Mouse (Mus musculus): ENCODE measurements at regions not wholly inside any gene's neighbourhood (a gene's known extent, or its start where the extent isn't known, plus 50 kb on each side); places are given as distances from the start of the nearest gene placed in this dataset.

GRCm38 (mm10) chr16:93238898-93239297 is 365.0 kb downstream of the Setd4 start:
- H3K9ac ChIP-seq (ENCODE audit: insufficient read depth, low read depth, low read length, poor library complexity, severe bottlenecking): no peak overlapping the region
- no peak overlapping the region for H3K27ac ChIP-seq (ENCODE audit: insufficient read depth, low read depth, low read length, poor library complexity, severe bottlenecking)
- H3K4me1 ChIP-seq (ENCODE audit: control insufficient read depth in 2 of 2, insufficient read depth in 2 of 2, low read length in 2 of 2, poor library complexity in 1 of 2): no peaks in the 10 kb centered on the region
- H3K9me3 ChIP-seq (ENCODE audit: control insufficient read depth, insufficient read depth, low read depth, low read length): no peaks in the 10 kb centered on the region
- no peaks in the 10 kb centered on the region for H3K36me3 ChIP-seq (ENCODE audit: control insufficient read depth, insufficient read depth, low read length, poor library complexity, severe bottlenecking)
- H3K4me3 ChIP-seq (ENCODE audit: insufficient read depth in 1 of 2, low read depth in 1 of 2, low read length in 2 of 2, poor library complexity in 1 of 2, severe bottlenecking in 1 of 2): no peak overlapping the region
- in situ Hi-C loops (cut with MboI; ENCODE audit: low sequenced_read_pairs in 2 of 2, unreplicated experiment in 2 of 2): no loop called here
- DNase-seq (ENCODE audit: low read depth, low spot score): no peak
- TF ChIP-seq HCFC1 (IDR thresholded peaks at IDR 0.05; ENCODE audit: borderline replicate concordance, insufficient read depth, low read length): no peak
- TF ChIP-seq CHD2 (IDR thresholded peaks at IDR 0.05; ENCODE audit: low read depth, low read length): no peak
- TF ChIP-seq ZC3H11A (IDR thresholded peaks at IDR 0.05; ENCODE audit: borderline replicate concordance, low read depth, low read length): no peak
- TF ChIP-seq MAFK (IDR thresholded peaks at IDR 0.05; ENCODE audit: insufficient read depth, low read depth, low read length): no peak
- TF ChIP-seq ZNF384 (IDR thresholded peaks at IDR 0.05; ENCODE audit: low read depth, low read length): no peak

DNA sequence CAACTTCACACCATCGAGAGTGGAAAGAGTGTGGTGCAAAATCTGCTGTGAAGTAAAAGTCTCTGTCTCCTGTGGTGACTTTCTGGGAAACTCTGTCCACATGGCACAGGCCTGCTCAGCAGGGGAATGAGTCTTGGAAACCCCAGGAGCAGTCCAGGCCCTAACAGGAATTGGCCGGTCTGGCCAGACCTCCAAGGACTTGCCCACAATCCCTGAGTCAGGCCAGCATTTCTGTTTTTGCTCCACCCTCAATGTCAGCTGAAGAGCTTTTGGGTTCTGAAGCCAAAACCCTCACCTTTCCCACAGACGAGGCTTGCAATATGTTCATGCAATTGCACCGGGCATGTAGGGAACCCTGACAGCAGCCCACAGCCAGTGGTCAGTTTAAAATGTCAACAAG is 365.5 kb downstream of the Setd4 start:
- Histone ChIP-seq H3K27ac (ENCODE audit: insufficient read depth, low read depth, low read length, poor library complexity, severe bottlenecking) (no peak overlapping the region), H3K9me3 (ENCODE audit: control insufficient read depth, insufficient read depth, low read depth, low read length) (no peaks in the 10 kb centered on the region), H3K9ac (ENCODE audit: insufficient read depth, low read depth, low read length, poor library complexity, severe bottlenecking) (no peak overlapping the region), H3K4me3 (ENCODE audit: insufficient read depth in 1 of 2, low read depth in 1 of 2, low read length in 2 of 2, poor library complexity in 1 of 2, severe bottlenecking in 1 of 2) (no peak overlapping the region), H3K36me3 (ENCODE audit: control insufficient read depth, insufficient read depth, low read length, poor library complexity, severe bottlenecking) (no peaks in the 10 kb centered on the region), H3K4me1 (ENCODE audit: control insufficient read depth in 2 of 2, insufficient read depth in 2 of 2, low read length in 2 of 2, poor library complexity in 1 of 2) (no peaks in the 10 kb centered on the region)
- no peak for DNase-seq (ENCODE audit: low read depth, low spot score)
- in situ Hi-C loops (cut with MboI; ENCODE audit: low sequenced_read_pairs in 2 of 2, unreplicated experiment in 2 of 2): no loop called here
- TF ChIP-seq ZC3H11A (IDR thresholded peaks at IDR 0.05; ENCODE audit: borderline replicate concordance, low read depth, low read length) (no peak), MAFK (IDR thresholded peaks at IDR 0.05; ENCODE audit: insufficient read depth, low read depth, low read length) (no peak), HCFC1 (IDR thresholded peaks at IDR 0.05; ENCODE audit: borderline replicate concordance, insufficient read depth, low read length) (no peak), ZNF384 (IDR thresholded peaks at IDR 0.05; ENCODE audit: low read depth, low read length) (no peak), CHD2 (IDR thresholded peaks at IDR 0.05; ENCODE audit: low read depth, low read length) (no peak)

DNA sequence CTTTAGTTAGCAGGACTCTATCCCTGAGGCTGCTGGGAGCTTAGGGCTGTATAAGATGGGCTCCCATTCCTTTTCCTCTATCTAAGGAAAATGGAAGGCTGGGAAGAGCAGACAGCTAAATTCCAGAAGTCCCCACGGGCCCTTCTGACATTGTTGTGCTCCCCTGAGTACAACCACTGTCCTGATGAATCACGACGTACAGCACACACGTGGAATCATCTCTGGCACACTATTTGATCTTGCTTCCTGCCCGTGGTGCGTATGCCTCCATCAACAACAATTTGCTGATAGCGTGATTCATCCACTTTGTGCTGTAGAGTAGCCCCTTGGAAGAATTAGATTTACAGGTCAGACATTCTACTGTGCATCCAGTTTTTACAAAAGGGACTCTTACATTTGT is 378.2 kb downstream of the Setd4 start:
- no peak overlapping the region for H3K4me3 ChIP-seq (ENCODE audit: insufficient read depth in 1 of 2, low read depth in 1 of 2, low read length in 2 of 2, poor library complexity in 1 of 2, severe bottlenecking in 1 of 2)
- no peaks in the 10 kb centered on the region for H3K9me3 ChIP-seq (ENCODE audit: control insufficient read depth, insufficient read depth, low read depth, low read length)
- DNase-seq (ENCODE audit: low read depth, low spot score): no peak
- no peak overlapping the region for H3K27ac ChIP-seq (ENCODE audit: insufficient read depth, low read depth, low read length, poor library complexity, severe bottlenecking)
- no peak overlapping the region for H3K9ac ChIP-seq (ENCODE audit: insufficient read depth, low read depth, low read length, poor library complexity, severe bottlenecking)
- TF ChIP-seq ZNF384 (IDR thresholded peaks at IDR 0.05; ENCODE audit: low read depth, low read length) (no peak), MAFK (IDR thresholded peaks at IDR 0.05; ENCODE audit: insufficient read depth, low read depth, low read length) (no peak), CHD2 (IDR thresholded peaks at IDR 0.05; ENCODE audit: low read depth, low read length) (no peak), ZC3H11A (IDR thresholded peaks at IDR 0.05; ENCODE audit: borderline replicate concordance, low read depth, low read length) (no peak), HCFC1 (IDR thresholded peaks at IDR 0.05; ENCODE audit: borderline replicate concordance, insufficient read depth, low read length) (no peak)
- in situ Hi-C loops (cut with MboI; ENCODE audit: low sequenced_read_pairs in 2 of 2, unreplicated experiment in 2 of 2): no loop called here
- no peaks in the 10 kb centered on the region for H3K36me3 ChIP-seq (ENCODE audit: control insufficient read depth, insufficient read depth, low read length, poor library complexity, severe bottlenecking)
- H3K4me1 ChIP-seq (ENCODE audit: control insufficient read depth in 2 of 2, insufficient read depth in 2 of 2, low read length in 2 of 2, poor library complexity in 1 of 2): no peaks in the 10 kb centered on the region

- Histone ChIP-seq H3K9ac (ENCODE audit: insufficient read depth, low read depth, low read length, poor library complexity, severe bottlenecking) (no peak overlapping the region), H3K4me3 (ENCODE audit: insufficient read depth in 1 of 2, low read depth in 1 of 2, low read length in 2 of 2, poor library complexity in 1 of 2, severe bottlenecking in 1 of 2) (no peak overlapping the region), H3K9me3 (ENCODE audit: control insufficient read depth, insufficient read depth, low read depth, low read length) (no peaks in the 10 kb centered on the region), H3K36me3 (ENCODE audit: control insufficient read depth, insufficient read depth, low read length, poor library complexity, severe bottlenecking) (no peaks in the 10 kb centered on the region), H3K27ac (ENCODE audit: insufficient read depth, low read depth, low read length, poor library complexity, severe bottlenecking) (no peak overlapping the region), H3K4me1 (ENCODE audit: control insufficient read depth in 2 of 2, insufficient read depth in 2 of 2, low read length in 2 of 2, poor library complexity in 1 of 2) (no peaks in the 10 kb centered on the region)
- TF ChIP-seq HCFC1 (IDR thresholded peaks at IDR 0.05; ENCODE audit: borderline replicate concordance, insufficient read depth, low read length) (no peak), ZC3H11A (IDR thresholded peaks at IDR 0.05; ENCODE audit: borderline replicate concordance, low read depth, low read length) (no peak), CHD2 (IDR thresholded peaks at IDR 0.05; ENCODE audit: low read depth, low read length) (no peak), ZNF384 (IDR thresholded peaks at IDR 0.05; ENCODE audit: low read depth, low read length) (no peak), MAFK (IDR thresholded peaks at IDR 0.05; ENCODE audit: insufficient read depth, low read depth, low read length) (no peak)
- in situ Hi-C loops (cut with MboI; ENCODE audit: low sequenced_read_pairs in 2 of 2, unreplicated experiment in 2 of 2): no loop called here
- no peak for DNase-seq (ENCODE audit: low read depth, low spot score)
These were observed 378.7 kb downstream of the Setd4 start for GRCm38 (mm10) chr16:93225196-93225595.

- Histone ChIP-seq H3K4me3 (ENCODE audit: insufficient read depth in 1 of 2, low read depth in 1 of 2, low read length in 2 of 2, poor library complexity in 1 of 2, severe bottlenecking in 1 of 2) (no peak overlapping the region), H3K4me1 (ENCODE audit: control insufficient read depth in 2 of 2, insufficient read depth in 2 of 2, low read length in 2 of 2, poor library complexity in 1 of 2) (no peaks in the 10 kb centered on the region), H3K36me3 (ENCODE audit: control insufficient read depth, insufficient read depth, low read length, poor library complexity, severe bottlenecking) (no peaks in the 10 kb centered on the region), H3K9me3 (ENCODE audit: control insufficient read depth, insufficient read depth, low read depth, low read length) (no peaks in the 10 kb centered on the region), H3K27ac (ENCODE audit: insufficient read depth, low read depth, low read length, poor library complexity, severe bottlenecking) (no peak overlapping the region), H3K9ac (ENCODE audit: insufficient read depth, low read depth, low read length, poor library complexity, severe bottlenecking) (no peak overlapping the region)
- TF ChIP-seq HCFC1 (IDR thresholded peaks at IDR 0.05; ENCODE audit: borderline replicate concordance, insufficient read depth, low read length) (no peak), MAFK (IDR thresholded peaks at IDR 0.05; ENCODE audit: insufficient read depth, low read depth, low read length) (no peak), ZNF384 (IDR thresholded peaks at IDR 0.05; ENCODE audit: low read depth, low read length) (no peak), ZC3H11A (IDR thresholded peaks at IDR 0.05; ENCODE audit: borderline replicate concordance, low read depth, low read length) (no peak), CHD2 (IDR thresholded peaks at IDR 0.05; ENCODE audit: low read depth, low read length) (no peak)
- DNase-seq (ENCODE audit: low read depth, low spot score): no peak
- in situ Hi-C loops (cut with MboI; ENCODE audit: low sequenced_read_pairs in 2 of 2, unreplicated experiment in 2 of 2): no loop called here
These were observed 384.1 kb downstream of the Setd4 start for GRCm38 (mm10) chr16:93219731-93220130.
